In the genomic region with DNA sequence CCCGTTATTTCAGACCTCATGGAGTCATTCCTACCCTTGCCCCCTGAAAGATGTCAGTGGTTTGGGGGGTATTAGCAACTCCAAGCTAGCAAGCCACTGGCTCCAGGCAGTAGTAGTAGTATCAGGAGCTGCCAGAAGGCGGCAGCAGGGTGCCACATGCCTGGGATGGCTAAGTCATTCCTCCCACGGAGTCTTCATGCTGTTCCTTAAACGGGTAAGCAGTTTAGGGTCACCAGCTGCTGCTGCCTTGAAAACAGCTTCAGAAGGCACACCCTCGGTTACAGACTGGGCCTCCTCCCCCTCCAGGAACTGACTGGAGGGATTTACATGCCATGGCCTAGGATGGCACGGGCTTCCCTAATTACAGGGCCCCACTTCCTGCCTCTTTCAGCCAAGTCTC, we compare ENCODE assay signal across 8 mouse cellular contexts. TPM values are rescaled to one million over a fixed set of nuclear protein-coding genes. Genes with fewer than 3 reads are reported as not detected.
A peak's percentile ranks its signal among the peaks of the same experiment; 100 is the strongest.
DNase-seq lines count a peak whose midpoint lies in the region; ATAC-seq lines count a peak whose summit lies in the region.

No protein-coding gene starts in this region.

- H3K27me3 ChIP-seq in intestine, embryonic 14.5 days (replicated peaks; ENCODE audit: control insufficient read depth, insufficient read depth, low read length), result no peaks in the 10 kb centered on the region
- H3K27me3 ChIP-seq in megakaryocyte, embryonic 14.5 days (replicated peaks), result no peaks in the 10 kb centered on the region

- DNase-seq in T-cell, adult 2 months (ENCODE audit: low spot score), result peak; percentile 77
- DNase-seq in cerebellum, postnatal 36 days, result peak; percentile 80 to 83
- peak; percentile 89 to 92 for DNase-seq in frontal cortex, postnatal 36 days (ENCODE audit: low spot score in 2 of 2)
- DNase-seq in intestine, embryonic 14.5 days (ENCODE audit: low spot score), result peak; percentile 91
- peak; percentile 86 to 87 for DNase-seq in left cerebral cortex, postnatal 10 days (ENCODE audit: extremely low spot score in 1 of 2, low spot score in 2 of 2)
- peak; percentile 92 to 94 for DNase-seq in right cerebral cortex, adult 2 months (ENCODE audit: low spot score in 2 of 2)
- DNase-seq in urinary bladder, postnatal 10 days (ENCODE audit: low spot score), result peak; percentile 63

- 0 out of 2 replicates have a peak overlapping the region, but pooled peaks have one; percentile 16 for H3K27ac ChIP-seq in intestine, embryonic 14.5 days (ENCODE audit: low read depth)

- H3K4me2 ChIP-seq in intestine, embryonic 14.5 days (ENCODE audit: low read length), result no peak overlapping the region

- no peak overlapping the region for H3K4me3 ChIP-seq in intestine, embryonic 14.5 days (ENCODE audit: low read depth, low read length)
- peak overlapping the region; percentile 82 for H3K4me3 ChIP-seq in megakaryocyte, embryonic 14.5 days (replicated peaks)

- peaks cover 10% of the 10 kb centered on the region for H3K36me3 ChIP-seq in intestine, embryonic 14.5 days (ENCODE audit: control insufficient read depth, insufficient read depth, low read length)
- H3K36me3 ChIP-seq in megakaryocyte, embryonic 14.5 days (replicated peaks; ENCODE audit: low read length), result peaks cover 50% of the 10 kb centered on the region

- intact Hi-C loops in left cerebral cortex, postnatal 10 days (cut with DNase I), result no loop called here

- ATAC-seq in intestine, embryonic 14.5 days (replicated peaks; ENCODE audit: low FRiP score, low TSS enrichment, low read depth), result peak; percentile 38; the same call in 1 of the 2 replicates

- no peak overlapping the region for H3K9ac ChIP-seq in intestine, embryonic 14.5 days (ENCODE audit: low read length)

- 7% methylated on average over 6 of the region's 6 CpGs for WGBS in intestine, embryonic 14.5 days

- H3K9me3 ChIP-seq in intestine, embryonic 14.5 days (ENCODE audit: control insufficient read depth, low read length), result no peaks in the 10 kb centered on the region
- H3K9me3 ChIP-seq in megakaryocyte, embryonic 14.5 days, result no peaks in the 10 kb centered on the region

- H3K4me1 ChIP-seq in intestine, embryonic 14.5 days (replicated peaks; ENCODE audit: control insufficient read depth, insufficient read depth, low read length), result peaks cover 10% of the 10 kb centered on the region; the same call in 1 of the 2 replicates
- peaks cover 78% of the 10 kb centered on the region for H3K4me1 ChIP-seq in megakaryocyte, embryonic 14.5 days

RNA-seq across cellular contexts. Expression of a gene that starts 13.0 kb away (rescaled TPM):
- 0.81 and 1.2 TPM in 2 replicates for polyA plus RNA-seq in intestine, embryonic 14.5 days (2014; fragmentation: Nextera tagmentation; extraction: Ambion mirVana)
- 1 to 10 TPM in 1 of 2 experiments, under 1 TPM in 1; 0.57 to 1.2 TPM for total RNA-seq in left cerebral cortex, postnatal 10 days (2021)
- 19.3 and 20.5 TPM in 2 replicates for polyA plus RNA-seq in megakaryocyte, embryonic 14.5 days (2012; ENCODE audit: insufficient read depth, low replicate concordance)

RNA-seq across cellular contexts. Expression of a gene that starts 29.7 kb away (rescaled TPM):
- polyA plus RNA-seq in intestine, embryonic 14.5 days (2014; fragmentation: Nextera tagmentation; extraction: Ambion mirVana), result 60.2 and 63.0 TPM in 2 replicates
- 100 to 1,000 TPM; 142 to 151 TPM for total RNA-seq in left cerebral cortex, postnatal 10 days (2021)
- 41.3 and 52.8 TPM in 2 replicates for polyA plus RNA-seq in megakaryocyte, embryonic 14.5 days (2012; ENCODE audit: insufficient read depth, low replicate concordance)

RNA-seq across cellular contexts. Expression of a gene that starts 48.2 kb away (rescaled TPM):
- 28.8 and 30.4 TPM in 2 replicates for polyA plus RNA-seq in intestine, embryonic 14.5 days (2014; fragmentation: Nextera tagmentation; extraction: Ambion mirVana)
- 10 to 100 TPM; 12.8 to 13.7 TPM for total RNA-seq in left cerebral cortex, postnatal 10 days (2021)
- polyA plus RNA-seq in megakaryocyte, embryonic 14.5 days (2012; ENCODE audit: insufficient read depth, low replicate concordance), result 4.0 and 10.9 TPM in 2 replicates

RNA-seq across cellular contexts. Expression of a gene that starts 49.1 kb away (rescaled TPM):
- polyA plus RNA-seq in intestine, embryonic 14.5 days (2014; fragmentation: Nextera tagmentation; extraction: Ambion mirVana), result 0.14 TPM in 1 of 2 replicates, not detected in the other
- total RNA-seq in left cerebral cortex, postnatal 10 days (2021), result under 1 TPM; 0.16 to 0.21 TPM
- not detected in 2 replicates for polyA plus RNA-seq in megakaryocyte, embryonic 14.5 days (2012; ENCODE audit: insufficient read depth, low replicate concordance)
